Mouse (Mus musculus) urinary bladder, adult 18-20 months (tissue): Measurements from ENCODE around the gene 1700003F12Rik.

Source experiments
- DNase-seq, 2 experiments: peaks; one replicate each; pipeline ENCODE4 v3.0.0; 2022; ENCODE audit warnings: low spot score in 2 of 2, mixed read lengths in 2 of 2

1700003F12Rik gene

GRCm38 (mm10) chr2:154574271-154574670, 27.4 kb downstream of the 1700003F12Rik start:
- no peak for DNase-seq

GRCm38 (mm10) chr2:154576876-154577743, 30.2 kb downstream of the 1700003F12Rik start:
- DNase-seq, result no peak

- no peak for DNase-seq
Observed at GRCm38 (mm10) chr2:154577744-154578067, 30.8 kb downstream of the 1700003F12Rik start.

- DNase-seq, result no peak
Observed at GRCm38 (mm10) chr2:154580586-154580985, 33.7 kb downstream of the 1700003F12Rik start.

- DNase-seq, result no peak
Observed at GRCm38 (mm10) chr2:154581421-154581820, 34.5 kb downstream of the 1700003F12Rik start.

GRCm38 (mm10) chr2:154583906-154584872, 37.3 kb downstream of the 1700003F12Rik start:
- no peak for DNase-seq

GRCm38 (mm10) chr2:154584931-154585601, 38.2 kb downstream of the 1700003F12Rik start:
- DNase-seq, result no peak

- DNase-seq, result no peak
Observed at GRCm38 (mm10) chr2:154586405-154586804, 39.5 kb downstream of the 1700003F12Rik start.

- DNase-seq, result no peak
Observed at GRCm38 (mm10) chr2:154589051-154589450, 42.2 kb downstream of the 1700003F12Rik start.

- no peak for DNase-seq
Observed at GRCm38 (mm10) chr2:154591239-154591638, 44.4 kb downstream of the 1700003F12Rik start.

GRCm38 (mm10) chr2:154593025-154593424, 46.1 kb downstream of the 1700003F12Rik start:
- no peak for DNase-seq

- no peak for DNase-seq
Observed at GRCm38 (mm10) chr2:154595775-154596174, 48.9 kb downstream of the 1700003F12Rik start.

GRCm38 (mm10) chr2:154597399-154597798, 50.5 kb downstream of the 1700003F12Rik start:
- no peak for DNase-seq
